Mouse (Mus musculus) heart, adult 18-20 months (tissue): Measurements from ENCODE around the gene Kdelc2. TPM values are rescaled to one million over a fixed set of nuclear protein-coding genes. Genes with fewer than 3 reads are reported as not detected.

Experiments
- DNase-seq, 2 experiments: peaks; one replicate each; pipeline ENCODE4 v3.0.0; 2021 to 2022; ENCODE audit warnings: mixed read lengths in 1 of 2
- long read RNA-seq, 2 experiments: library from polyadenylated mRNA; stranded (forward); transcript quantifications; one replicate each; pipeline ENCODE4 v2.0.0; 2021
- total RNA-seq, 2 experiments: library from RNA; stranded (reverse); gene quantifications; 2 replicates each; pipeline ENCODE4 v1.2.3; 2021

Gene Kdelc2
- 1 to 10 TPM; 8.1 to 9.0 TPM for total RNA-seq
- long read RNA-seq, experiment 1, transcript Kdelc2-201 (8 exons, 3,642 nt): major isoform, 8 of 14 reads
- long read RNA-seq, experiment 1, partial matches to known transcripts: 4 of 14 reads
- long read RNA-seq, experiment 1, other reads (novel, unspliced or antisense): 2 of 14 reads
- long read RNA-seq, experiment 2, partial matches to known transcripts: 0 of 4 reads
- long read RNA-seq, experiment 2, other reads (novel, unspliced or antisense): 0 of 4 reads

GRCm38 (mm10) chr9:53383951-53384866 lies at the start of gene Kdelc2:
Kdelc2 (plus strand) TSS chr9:53384025.
- peak; percentile 85 to 90 for DNase-seq

GRCm38 (mm10) chr9:53335131-53335530 lies 48.7 kb upstream of the Kdelc2 start:
- DNase-seq: no peak

- no peak for DNase-seq
Observed at GRCm38 (mm10) chr9:53339603-53340002, 44.2 kb upstream of the Kdelc2 start.

- DNase-seq: no peak
Observed at GRCm38 (mm10) chr9:53340328-53340916, 43.4 kb upstream of the Kdelc2 start.

GRCm38 (mm10) chr9:53340969-53341368 lies 42.9 kb upstream of the Kdelc2 start:
- DNase-seq: peak in 1 of 2 experiments; percentile 41

GRCm38 (mm10) chr9:53341981-53342380 lies 41.8 kb upstream of the Kdelc2 start:
- no peak for DNase-seq

GRCm38 (mm10) chr9:53344646-53345432 lies 39.0 kb upstream of the Kdelc2 start:
- DNase-seq: no peak

GRCm38 (mm10) chr9:53345728-53346127 lies 38.1 kb upstream of the Kdelc2 start:
- DNase-seq: no peak

GRCm38 (mm10) chr9:53346402-53346801 lies 37.4 kb upstream of the Kdelc2 start:
- DNase-seq: no peak

- DNase-seq: peak; percentile 9 to 29
Observed at GRCm38 (mm10) chr9:53349211-53349610, 34.6 kb upstream of the Kdelc2 start.

GRCm38 (mm10) chr9:53350331-53350730 lies 33.5 kb upstream of the Kdelc2 start:
- DNase-seq: no peak

- DNase-seq: no peak
Observed at GRCm38 (mm10) chr9:53351899-53352298, 31.9 kb upstream of the Kdelc2 start.

- DNase-seq: no peak
Observed at GRCm38 (mm10) chr9:53353161-53353560, 30.7 kb upstream of the Kdelc2 start.

GRCm38 (mm10) chr9:53356219-53357155 lies 27.3 kb upstream of the Kdelc2 start:
- no peak for DNase-seq

GRCm38 (mm10) chr9:53371339-53371738 lies 12.5 kb upstream of the Kdelc2 start:
- no peak for DNase-seq

GRCm38 (mm10) chr9:53375907-53376306 lies 7.9 kb upstream of the Kdelc2 start:
- DNase-seq: peak; percentile 45 to 70

- DNase-seq: peak in 1 of 2 experiments; percentile 30
Observed at GRCm38 (mm10) chr9:53376820-53377219, 7.0 kb upstream of the Kdelc2 start.

- no peak for DNase-seq
Observed at GRCm38 (mm10) chr9:53377597-53377996, 6.2 kb upstream of the Kdelc2 start.

- DNase-seq: no peak
Observed at GRCm38 (mm10) chr9:53378171-53378570, 5.7 kb upstream of the Kdelc2 start.

GRCm38 (mm10) chr9:53380595-53380994 lies 3.2 kb upstream of the Kdelc2 start:
- no peak for DNase-seq

GRCm38 (mm10) chr9:53381113-53381615 lies 2.7 kb upstream of the Kdelc2 start:
- no peak for DNase-seq
